Mouse (Mus musculus) hindlimb bud, embryonic 11.5 days (tissue): ENCODE measurements around the gene Aco1.

ENCODE experiments used
- DNase-seq: peaks from one replicate; pipeline ENCODE4 v3.0.0-alpha.2; 2012; ENCODE audit warnings: low read depth, low spot score; ENCODE audit errors: extremely low spot score

Aco1 gene

GRCm38 (mm10) chr4:40244035-40244434 is 101.2 kb downstream of the Aco1 start:
- no peak for DNase-seq
